Comparison of ENCODE assay signal across 8 mouse cellular contexts in the genomic region with DNA sequence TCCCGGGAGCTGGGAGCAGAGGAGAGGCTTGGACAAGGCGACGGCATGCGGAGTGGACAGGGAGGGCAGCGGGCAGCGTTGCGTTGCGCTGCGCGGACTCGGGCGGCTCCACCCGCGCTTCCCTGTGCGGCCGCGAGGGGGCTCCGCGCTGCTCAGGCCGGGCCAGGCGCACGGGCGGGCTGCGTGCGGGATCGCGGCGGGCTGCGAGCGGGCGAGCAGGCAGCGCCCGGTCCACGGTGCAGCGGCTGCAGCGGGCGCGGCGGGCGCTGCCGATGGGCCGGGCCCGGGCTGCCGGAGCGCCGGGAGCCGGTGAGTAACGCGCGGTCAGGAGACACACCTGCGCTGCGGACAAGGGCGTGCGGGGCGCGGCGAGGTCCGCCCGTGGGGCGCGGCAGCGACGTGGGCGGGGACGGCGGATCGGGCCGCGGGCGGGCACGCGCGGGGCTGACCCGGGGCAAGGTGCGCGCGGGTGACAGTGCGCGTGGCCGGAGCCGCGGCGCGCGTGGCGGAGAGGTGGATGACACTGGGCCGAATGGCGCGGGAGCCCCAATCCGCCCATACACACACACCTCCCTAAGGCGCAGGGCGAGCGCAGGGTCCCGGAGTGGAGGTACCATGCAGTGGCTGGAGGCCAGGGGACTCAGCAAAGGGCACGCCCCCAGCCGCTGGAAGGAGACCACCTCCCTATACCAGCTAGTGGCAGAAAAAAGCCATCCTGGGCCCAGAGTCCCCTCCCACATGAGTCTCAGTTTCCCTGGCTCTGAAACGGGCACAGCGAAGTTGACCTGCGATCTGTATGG. TPM values are rescaled to one million over a fixed set of nuclear protein-coding genes. Genes with fewer than 3 reads are reported as not detected.
DNase-seq lines count a peak whose midpoint lies in the region; ATAC-seq lines count a peak whose summit lies in the region.

A gene (plus strand): TSS at position 177 of the 800 bp plus-strand sequence.

- peaks cover 36% of the 10 kb centered on the region for H3K27me3 ChIP-seq in embryonic facial prominence, embryonic 15.5 days
- H3K27me3 ChIP-seq in heart, embryonic 10.5 days (ENCODE audit: insufficient read depth, poor library complexity, severe bottlenecking) = peaks cover 52% of the 10 kb centered on the region
- H3K27me3 ChIP-seq in limb, embryonic 15.5 days = peaks cover 43% of the 10 kb centered on the region
- peaks cover 28% of the 10 kb centered on the region for H3K27me3 ChIP-seq in midbrain, embryonic 15.5 days (replicated peaks)

- ATAC-seq in embryonic facial prominence, embryonic 15.5 days (ENCODE audit: insufficient number of reproducible peaks, low FRiP score, low TSS enrichment, low read depth) = peak; percentile 69; the same call in 1 of the 2 replicates
- ATAC-seq in limb, embryonic 15.5 days (ENCODE audit: insufficient number of reproducible peaks, low FRiP score, low TSS enrichment, low read depth) = 0 out of 2 replicates have a peak, but pooled peaks have one; percentile 19
- ATAC-seq in midbrain, embryonic 15.5 days (replicated peaks) = peak; percentile 95

- H3K4me1 ChIP-seq in embryonic facial prominence, embryonic 15.5 days = peaks cover 12% of the 10 kb centered on the region
- H3K4me1 ChIP-seq in heart, embryonic 10.5 days = peaks cover 12% of the 10 kb centered on the region
- H3K4me1 ChIP-seq in limb, embryonic 15.5 days = peaks cover 13% of the 10 kb centered on the region
- H3K4me1 ChIP-seq in midbrain, embryonic 15.5 days = peaks cover 11% of the 10 kb centered on the region

- peak; percentile 91 for DNase-seq in heart, adult 11 months
- DNase-seq in heart, postnatal 25 days (ENCODE audit: low spot score) = no peak
- DNase-seq in heart, embryonic 10.5 days (ENCODE audit: low spot score) = peak; percentile 81
- peak; percentile 47 for DNase-seq in kidney, adult 9 months
- peak; percentile 37 to 56 for DNase-seq in spleen, postnatal 14 days (ENCODE audit: low spot score in 2 of 2)

- H3K9ac ChIP-seq in embryonic facial prominence, embryonic 15.5 days = peak within 1 kb of the TSS; percentile 39
- peak within 1 kb of the TSS; percentile 50 for H3K9ac ChIP-seq in limb, embryonic 15.5 days
- peak within 1 kb of the TSS; percentile 75 for H3K9ac ChIP-seq in midbrain, embryonic 15.5 days

- H3K4me3 ChIP-seq in embryonic facial prominence, embryonic 15.5 days (replicated peaks) = peak within 1 kb of the TSS; percentile 62
- H3K4me3 ChIP-seq in heart, embryonic 10.5 days = peak within 1 kb of the TSS; percentile 81
- H3K4me3 ChIP-seq in limb, embryonic 15.5 days = peak within 1 kb of the TSS; percentile 63
- H3K4me3 ChIP-seq in midbrain, embryonic 15.5 days = peak within 1 kb of the TSS; percentile 86

- 0 out of 2 replicates have a peak, but pooled peaks cover 6% of the 10 kb centered on the region for H3K9me3 ChIP-seq in embryonic facial prominence, embryonic 15.5 days (replicated peaks)
- no peaks in the 10 kb centered on the region for H3K9me3 ChIP-seq in heart, embryonic 10.5 days
- H3K9me3 ChIP-seq in limb, embryonic 15.5 days = no peaks in the 10 kb centered on the region
- no peaks in the 10 kb centered on the region for H3K9me3 ChIP-seq in midbrain, embryonic 15.5 days

- 3% methylated on average over 89 of the region's 99 CpGs for WGBS in embryonic facial prominence, embryonic 15.5 days
- 2% methylated on average over 99 of the region's 99 CpGs for WGBS in heart, embryonic 10.5 days
- WGBS in limb, embryonic 15.5 days = 3% methylated on average over 94 of the region's 99 CpGs
- WGBS in midbrain, embryonic 15.5 days = 4% methylated on average over 89 of the region's 99 CpGs

- intact Hi-C loops in heart, postnatal 25 days (cut with DNase I) = loop anchor here (5.0 kb wide), 1 partner anchor 55 kb away; no protein-coding TSS in a partner anchor

- peak within 1 kb of the TSS; percentile 100 for H3K4me2 ChIP-seq in embryonic facial prominence, embryonic 15.5 days (replicated peaks)
- H3K4me2 ChIP-seq in limb, embryonic 15.5 days = peak within 1 kb of the TSS; percentile 100
- peak within 1 kb of the TSS; percentile 91 for H3K4me2 ChIP-seq in midbrain, embryonic 15.5 days

- H3K27ac ChIP-seq in embryonic facial prominence, embryonic 15.5 days (replicated peaks) = no peak within 1 kb of the TSS
- peak within 1 kb of the TSS; percentile 71 for H3K27ac ChIP-seq in heart, embryonic 10.5 days
- no peak within 1 kb of the TSS for H3K27ac ChIP-seq in limb, embryonic 15.5 days
- peak within 1 kb of the TSS; percentile 68 for H3K27ac ChIP-seq in midbrain, embryonic 15.5 days

- H3K36me3 ChIP-seq in embryonic facial prominence, embryonic 15.5 days = no peaks in the 10 kb centered on the region
- no peaks in the 10 kb centered on the region for H3K36me3 ChIP-seq in heart, embryonic 10.5 days
- no peaks in the 10 kb centered on the region for H3K36me3 ChIP-seq in limb, embryonic 15.5 days
- no peaks in the 10 kb centered on the region for H3K36me3 ChIP-seq in midbrain, embryonic 15.5 days (replicated peaks)

RNA-seq across cellular contexts. Expression of the gene that starts here (rescaled TPM):
- under 1 TPM; 0.31 to 0.42 TPM for total RNA-seq in heart, postnatal 25 days (2021)
- 0.99 and 1.2 TPM in 2 replicates for polyA plus RNA-seq in embryonic facial prominence, embryonic 15.5 days (2015; fragmentation: Nextera tagmentation; extraction: Ambion mirVana)
- 0.17 and 0.20 TPM in 2 replicates for polyA plus RNA-seq in heart, embryonic 10.5 days (2016; fragmentation: Nextera tagmentation; extraction: Ambion mirVana)
- 0.76 and 1.4 TPM in 2 replicates for polyA plus RNA-seq in limb, embryonic 15.5 days (2015; fragmentation: Nextera tagmentation; extraction: Ambion mirVana)
- polyA plus RNA-seq in midbrain, embryonic 15.5 days (2015; fragmentation: Nextera tagmentation; extraction: Ambion mirVana) = 28.0 and 29.8 TPM in 2 replicates

Comparison
In these comparisons a context has a peak if more than half of its experiments do, and no peak if none do; other contexts are left out.
1. RNA of the gene that starts here (polyA plus RNA-seq): 28.0 to 29.8 TPM in midbrain, embryonic 15.5 days; 0.99 to 1.2 TPM in embryonic facial prominence, embryonic 15.5 days, 0.76 to 1.4 TPM in limb, embryonic 15.5 days and 0.17 to 0.20 TPM in heart, embryonic 10.5 days; every median in the first group is over 10 times any median in the second.
2. Peak in DNase-seq, H3K4me3 ChIP-seq and H3K27ac ChIP-seq in heart, embryonic 10.5 days; RNA of the gene not detected or under 1 TPM.
3. ATAC-seq: peak in every context shown above with its lines; median percentile 95 in midbrain, embryonic 15.5 days; 69 in embryonic facial prominence, embryonic 15.5 days; 19 in limb, embryonic 15.5 days.
4. Peak in every context shown above with its lines, with median percentiles within 50 percentile points of each other: H3K4me2 ChIP-seq, H3K4me3 ChIP-seq and H3K9ac ChIP-seq.